Mouse (Mus musculus): ENCODE measurements at regions not wholly inside any gene's neighbourhood (a gene's known extent, or its start where the extent isn't known, plus 50 kb on each side); places are given as distances from the start of the nearest gene placed in this dataset.
"Not testable (repeated sequence)": the region's sequence is repeated elsewhere in the genome, so short reads cannot be mapped to it uniquely, and the experiment has no call there.

DNA sequence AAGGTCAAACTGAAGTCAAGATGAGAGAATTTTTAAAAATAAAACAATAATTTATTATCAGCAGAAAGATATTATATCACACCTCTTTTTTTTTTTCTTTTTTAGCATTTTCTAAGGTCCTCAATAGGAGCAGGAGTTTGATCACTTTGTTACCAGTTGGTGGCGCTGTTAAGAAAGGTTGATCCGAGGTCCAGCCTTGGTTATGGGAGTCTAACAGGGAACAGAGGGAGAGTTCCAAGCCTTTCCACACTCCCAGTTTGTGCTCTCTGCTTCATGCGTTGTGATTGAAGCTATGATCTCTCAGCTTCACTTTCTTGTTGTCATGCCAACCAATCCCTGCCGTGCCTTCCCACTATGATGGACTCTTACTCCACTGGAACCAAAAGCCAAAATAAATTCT, 83.8 kb downstream of the Fam174a start:
- peak; percentile 6 to 17 for DNase-seq

DNA sequence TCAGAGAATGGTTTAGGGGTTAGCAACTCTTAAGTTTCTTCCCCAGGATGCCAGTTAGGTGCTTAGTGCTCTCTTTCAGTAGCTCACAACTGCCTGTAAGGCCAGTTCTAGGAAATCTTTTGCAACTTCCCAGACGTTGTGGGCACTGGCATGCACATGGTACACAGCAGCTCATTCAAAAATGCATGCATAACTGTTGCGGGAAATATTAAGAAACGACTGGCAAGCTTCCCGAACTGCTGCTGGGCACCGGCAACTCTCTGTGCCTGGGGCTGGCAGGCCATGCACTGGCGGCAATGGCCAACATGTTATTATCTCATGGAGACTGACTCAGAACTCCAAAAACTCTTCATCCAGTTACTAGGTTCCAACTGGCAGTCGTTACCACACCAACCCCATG, 86.3 kb downstream of the Fam174a start:
- DNase-seq, result no peak

DNA sequence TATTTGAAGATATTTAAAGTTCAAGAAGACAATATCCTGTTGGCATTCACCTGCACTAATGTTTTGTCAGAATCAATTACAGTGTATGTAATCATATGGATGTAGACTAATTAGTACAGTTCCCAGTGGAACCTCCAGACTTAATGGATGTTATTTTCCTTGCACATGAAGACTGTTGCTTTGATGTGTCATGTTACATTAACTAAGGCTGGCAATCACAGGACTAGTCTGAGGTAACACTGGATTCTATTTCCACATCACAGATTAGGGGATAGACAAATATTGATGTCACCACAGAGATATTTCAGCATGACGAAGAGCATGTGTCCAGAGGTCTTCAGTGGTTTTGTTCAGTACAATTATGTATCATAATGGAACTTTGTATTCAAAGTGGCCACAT, 108.8 kb downstream of the Fam174a start:
- DNase-seq, result no peak

DNA sequence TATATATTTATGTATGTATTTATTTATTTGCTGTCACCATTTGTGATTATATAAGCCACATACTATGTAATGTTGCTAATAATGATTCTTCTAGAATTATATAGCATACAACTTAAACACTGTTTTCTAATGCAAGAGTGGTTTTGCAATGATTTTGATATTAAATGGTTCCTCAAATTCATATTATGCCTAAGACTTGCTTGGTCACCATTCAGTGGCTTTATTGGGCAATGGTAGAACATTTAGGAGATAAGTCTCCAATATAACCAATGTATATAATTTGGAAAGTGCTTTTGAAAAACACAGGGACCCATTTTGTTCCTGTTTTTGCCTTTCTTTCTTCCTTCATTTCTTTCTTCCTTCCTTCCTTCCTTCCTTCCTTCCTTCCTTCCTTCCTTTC, 112.0 kb downstream of the Fam174a start:
- DNase-seq, result no peak

DNA sequence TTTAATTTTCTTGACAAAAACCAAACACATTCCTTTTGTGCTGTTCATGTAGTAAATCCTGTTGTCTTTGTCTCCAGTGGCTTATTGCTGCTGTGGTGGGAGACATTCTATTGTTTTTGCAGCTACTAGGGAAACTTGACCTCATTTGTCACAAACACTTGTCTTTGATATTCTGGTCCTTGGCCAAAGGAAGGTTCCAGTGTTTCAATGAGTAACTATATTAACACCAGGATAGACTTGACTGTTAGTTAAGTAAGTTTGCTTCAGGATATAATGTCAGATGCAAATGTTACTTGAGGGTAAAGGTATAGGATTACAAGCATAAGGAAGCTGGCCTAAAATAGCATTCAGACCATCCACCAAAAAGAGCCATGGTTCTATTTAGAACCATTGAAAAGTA, 123.7 kb downstream of the Fam174a start:
- DNase-seq, result no peak

DNA sequence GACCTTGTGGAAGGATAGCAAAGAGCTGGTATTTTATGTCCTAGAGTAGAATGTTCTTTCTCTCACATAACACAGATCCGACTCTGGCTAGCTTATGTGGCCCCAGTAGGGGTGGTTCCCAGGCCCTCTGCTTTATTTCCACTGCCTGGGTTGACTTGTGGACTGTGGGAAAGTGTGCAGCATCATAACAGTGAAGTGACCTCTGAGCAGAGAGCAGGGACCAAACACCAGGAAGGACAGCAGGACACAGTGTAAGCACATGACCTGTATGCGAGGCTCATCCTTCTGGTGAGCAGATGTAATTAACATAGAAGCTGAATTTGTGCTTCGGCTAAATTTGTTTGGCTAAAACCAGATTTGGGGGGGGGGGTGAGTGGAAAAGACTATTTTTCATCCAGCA, 132.1 kb downstream of the Fam174a start:
- DNase-seq, result peak in 1 of 2 experiments; percentile 0

DNA sequence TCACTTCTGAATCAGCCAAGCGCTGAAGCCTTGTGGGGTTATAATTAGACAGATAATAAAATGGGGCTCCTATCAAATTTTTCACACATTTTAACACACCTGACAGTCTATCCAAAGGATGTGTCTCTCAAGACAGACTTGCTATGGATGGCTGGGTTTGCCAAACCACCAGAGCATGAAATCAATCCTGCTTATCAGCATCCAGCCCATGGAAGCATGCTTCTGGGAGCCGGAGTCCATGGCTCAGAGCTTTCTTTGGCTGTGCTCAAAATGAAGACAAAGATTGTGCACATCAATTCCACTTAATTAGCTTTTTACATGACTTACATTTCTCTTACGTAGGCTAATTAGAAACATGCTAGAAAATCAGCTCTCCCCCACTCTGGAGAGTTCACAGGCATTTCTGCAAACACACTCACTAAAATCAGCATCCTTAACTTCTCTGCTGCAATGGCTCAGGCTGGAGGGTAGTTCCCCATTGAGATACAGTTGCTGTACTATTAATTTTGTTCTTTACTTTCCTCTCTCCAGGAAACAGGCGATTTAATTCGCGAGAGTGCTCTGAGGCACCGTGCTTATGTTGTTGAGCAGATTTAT, 135.6 kb downstream of the Fam174a start:
- DNase-seq, result no peak

DNA sequence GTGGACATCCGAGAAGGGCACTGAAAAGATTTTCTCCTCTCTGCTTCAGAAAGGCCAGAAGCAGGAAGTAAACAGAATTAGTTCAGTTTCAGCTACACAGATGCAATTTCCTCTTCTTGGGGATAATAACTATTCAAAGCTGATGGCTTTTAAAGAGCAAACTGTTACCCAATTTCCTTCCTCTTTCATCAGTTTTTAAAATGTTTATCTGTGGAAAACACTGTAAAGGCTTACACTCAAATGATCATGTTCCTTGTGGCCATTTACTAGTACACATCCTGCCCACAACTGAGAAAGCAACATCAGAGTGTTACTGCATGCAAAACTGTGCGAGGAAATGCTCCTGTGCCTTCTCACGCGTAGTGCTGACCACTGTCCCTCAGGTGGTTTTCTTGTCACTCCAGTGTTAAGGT, 137.5 kb downstream of the Fam174a start:
- DNase-seq, result peak in 1 of 2 experiments; percentile 1

DNA sequence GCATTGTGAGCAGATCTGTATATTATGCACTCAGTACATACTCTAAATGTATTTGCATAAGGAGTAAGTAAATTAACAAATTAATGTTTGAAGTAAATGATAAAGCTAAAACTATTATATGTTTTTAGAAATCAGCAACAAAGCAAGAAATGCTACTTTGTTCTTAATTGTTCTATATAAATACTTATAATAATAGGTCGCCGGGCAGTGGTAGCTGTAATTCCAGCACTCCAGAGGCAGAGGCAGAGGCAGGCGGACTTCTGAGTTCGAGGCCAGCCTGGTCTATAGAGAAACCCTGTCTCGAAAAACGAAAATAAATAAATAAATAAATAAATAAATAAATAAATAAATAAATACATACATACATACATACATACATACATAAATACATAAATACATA, 138.3 kb downstream of the Fam174a start:
- peak; percentile 28 to 54 for DNase-seq

DNA sequence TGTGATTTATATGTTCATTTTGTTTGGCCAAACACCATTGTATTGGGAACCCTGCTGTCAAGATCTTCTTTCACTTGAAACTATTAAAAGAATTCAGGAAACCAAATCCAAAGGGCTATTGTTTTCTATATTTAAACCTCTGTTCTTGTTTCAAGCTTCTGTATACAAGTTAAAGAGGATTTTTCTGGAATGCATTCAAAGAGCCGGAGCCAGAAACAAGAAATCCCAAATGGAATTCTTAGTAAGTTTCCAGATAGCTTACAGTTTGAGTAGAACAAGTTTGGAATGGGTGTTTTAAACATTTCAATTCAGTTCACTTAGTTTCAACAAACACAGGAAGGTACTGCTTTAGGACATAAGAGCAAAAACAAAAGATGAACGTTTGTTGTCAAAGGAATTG, 140.8 kb downstream of the Fam174a start:
- DNase-seq, result no peak

DNA sequence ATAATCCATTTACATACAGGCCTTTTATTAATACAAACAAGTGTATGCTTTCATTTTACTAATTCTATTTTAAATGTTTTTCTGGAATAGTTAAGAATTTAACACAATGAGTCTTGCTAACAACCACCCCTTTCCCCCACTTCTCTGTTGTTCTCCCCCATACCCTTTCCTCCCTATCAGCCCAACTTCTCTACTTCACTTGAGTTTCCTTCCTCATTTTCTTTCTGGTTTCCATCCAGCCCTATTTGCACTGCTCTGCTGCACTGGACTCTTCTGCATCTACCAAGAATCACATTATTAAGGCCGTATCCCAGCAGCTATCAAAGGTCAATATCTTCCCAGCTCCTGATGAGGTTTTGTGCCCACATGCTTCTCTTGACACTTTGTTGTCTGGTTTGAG, 145.9 kb downstream of the Fam174a start:
- no peak for DNase-seq

DNA sequence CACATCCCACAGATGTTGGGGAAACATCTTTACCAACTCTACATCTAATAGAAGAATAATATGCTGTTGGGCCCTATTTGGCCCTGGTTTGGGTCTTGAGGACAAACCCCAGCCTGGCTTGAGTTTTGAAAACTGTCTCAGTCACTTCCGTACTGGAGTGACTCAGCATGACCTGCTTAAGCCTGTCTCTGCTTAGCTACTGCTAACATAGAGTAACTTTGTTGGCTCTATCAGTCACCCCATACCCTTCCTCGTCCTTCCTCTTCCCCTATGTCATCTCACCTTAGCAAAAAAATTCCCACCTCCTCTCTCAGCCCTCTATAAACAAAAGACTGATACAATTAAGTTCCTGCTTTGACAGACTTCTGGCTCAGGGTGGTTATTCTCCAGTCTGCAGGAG, 154.7 kb downstream of the Fam174a start:
- no peak for DNase-seq

DNA sequence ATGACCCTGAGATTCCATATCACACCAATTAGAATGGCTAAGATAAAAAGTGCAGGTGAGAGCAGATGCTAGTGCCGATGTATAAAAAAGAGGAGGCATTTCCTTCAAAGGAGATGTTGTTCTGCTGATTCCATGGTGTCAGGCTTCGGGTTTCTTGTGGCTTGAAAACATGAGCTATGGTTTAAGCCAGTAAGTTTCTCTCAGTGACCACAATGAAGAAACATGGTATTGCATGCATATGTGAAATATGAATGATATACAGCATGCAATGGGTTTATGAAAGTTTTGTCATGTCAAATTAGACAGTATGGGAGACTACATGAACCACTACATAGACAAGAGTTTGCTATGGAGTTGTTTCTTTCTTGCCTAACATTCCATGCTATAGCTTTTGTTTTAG, 155.3 kb downstream of the Fam174a start:
- DNase-seq, result no peak

DNA sequence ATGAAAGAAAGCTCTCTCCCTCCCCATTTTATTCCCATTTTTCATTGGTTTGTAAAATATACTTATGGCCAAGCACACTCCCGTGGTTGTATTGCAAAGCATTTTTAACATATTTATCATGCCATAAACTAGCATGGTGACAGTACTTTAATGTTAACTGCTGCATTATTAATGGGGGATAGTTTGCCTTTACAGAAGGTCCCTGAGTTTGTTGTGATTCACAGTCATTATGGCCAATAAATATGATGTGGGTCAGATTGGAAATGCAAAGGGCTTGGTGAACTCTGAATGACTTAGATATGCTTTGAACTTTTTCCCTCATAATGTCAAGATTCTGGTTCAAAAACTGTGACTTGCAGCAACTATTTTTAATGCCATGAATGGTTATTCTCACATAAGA, 157.1 kb downstream of the Fam174a start:
- DNase-seq, result no peak

DNA sequence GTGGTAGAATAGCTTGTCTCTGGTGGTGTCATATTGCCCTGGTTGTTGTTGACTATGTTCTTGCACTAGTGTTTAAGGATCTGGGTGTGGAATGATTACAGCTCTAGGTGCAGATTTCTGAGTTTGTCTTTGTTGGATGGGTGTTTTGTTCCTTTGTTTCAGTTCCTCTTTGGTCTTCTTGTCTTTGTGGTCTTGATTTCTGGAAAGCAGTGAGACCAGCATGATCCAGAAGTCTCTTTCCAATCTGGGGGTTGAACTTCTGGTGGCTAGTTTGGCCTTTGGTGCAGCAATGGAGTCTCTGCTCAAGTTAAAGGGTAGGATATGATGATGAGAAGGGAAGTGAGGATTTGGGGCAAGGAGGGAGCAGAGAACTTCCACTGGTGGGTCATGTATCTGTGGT, 174.4 kb downstream of the St8sia4 start:
- DNase-seq, result no peak

DNA sequence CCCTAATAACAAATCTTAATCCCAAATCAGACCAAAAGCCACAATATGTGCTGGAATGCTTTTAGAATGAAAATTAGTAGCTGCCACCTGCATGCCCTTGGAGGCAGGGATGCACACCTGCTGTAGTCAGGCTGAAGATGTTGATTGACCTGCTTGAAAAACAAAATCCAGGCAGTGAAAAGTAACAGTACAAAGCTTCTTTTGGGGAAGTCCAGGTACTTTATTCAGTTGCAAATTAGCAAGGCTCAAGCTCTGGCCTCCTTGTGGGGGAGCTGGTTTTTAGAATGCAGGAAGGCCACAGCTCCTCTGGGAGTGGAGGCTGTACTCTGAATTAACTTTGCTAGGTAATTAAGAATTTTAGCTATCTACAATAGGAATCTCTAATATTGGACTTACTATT, 166.7 kb downstream of the St8sia4 start:
- not testable (repeated sequence) for DNase-seq

DNA sequence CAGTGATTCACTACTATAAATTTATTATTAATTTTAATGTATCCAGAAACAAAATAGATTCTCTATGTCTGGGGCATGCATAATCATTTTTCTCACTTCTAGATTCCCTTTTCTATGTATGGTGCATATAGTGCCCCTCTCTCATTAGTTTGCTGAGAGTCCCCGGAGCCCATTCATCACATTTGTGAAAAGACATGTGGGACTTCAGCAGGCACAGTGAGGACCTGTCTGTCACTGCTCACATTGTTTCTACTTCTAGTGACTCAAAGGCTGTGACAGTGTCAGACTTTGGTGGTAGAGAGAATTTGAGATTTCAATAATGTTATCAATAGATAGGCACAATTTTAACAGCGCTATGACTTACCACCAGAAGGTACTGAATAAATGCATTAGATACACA, 158.7 kb downstream of the St8sia4 start:
- DNase-seq, result no peak

DNA sequence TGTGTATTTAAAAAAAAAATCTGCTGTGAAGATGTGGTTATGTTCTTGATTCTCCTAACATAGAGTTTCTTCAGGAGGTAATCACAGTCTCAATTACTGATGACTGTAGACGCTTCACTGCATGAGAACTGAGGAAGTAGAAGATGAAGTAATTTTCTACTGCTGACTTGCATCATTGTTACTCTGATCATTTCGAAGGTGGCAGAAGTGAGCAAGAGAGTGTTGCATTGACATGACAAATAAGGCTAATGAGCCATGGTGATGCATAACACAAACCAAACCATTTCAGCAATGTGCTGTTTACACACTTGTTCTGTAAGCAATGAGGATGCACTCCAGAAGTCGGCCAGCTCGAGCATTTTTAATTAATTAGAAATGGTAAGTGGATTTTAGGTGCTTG, 138.6 kb downstream of the St8sia4 start:
- DNase-seq, result no peak

DNA sequence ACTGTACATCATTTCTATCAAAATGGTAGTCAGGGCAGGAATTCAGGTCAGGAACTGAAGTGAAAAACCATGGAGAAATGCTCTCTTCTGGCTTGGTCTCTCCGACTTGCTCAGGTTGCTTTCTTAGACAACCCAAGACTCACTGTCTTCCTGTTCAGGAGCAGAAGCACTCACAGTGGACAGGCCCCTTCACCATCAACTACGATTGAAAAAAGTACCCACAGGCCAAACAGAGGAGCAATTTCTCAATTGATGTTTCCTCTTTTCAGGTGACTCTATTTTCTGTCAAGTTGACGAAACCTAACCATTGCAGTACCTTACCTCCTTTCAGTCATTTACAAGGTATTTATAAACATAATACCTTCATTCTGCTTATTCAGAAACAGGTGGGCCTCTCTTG, 136.4 kb downstream of the St8sia4 start:
- DNase-seq, result no peak

All from lung, adult 18-20 months (tissue).